Mouse (Mus musculus): ENCODE data around the gene Myo1g. TPM values are rescaled to one million over a fixed set of nuclear protein-coding genes. Genes with fewer than 3 reads are reported as not detected.

The Myo1g gene
- polyA plus RNA-seq, 1 experiment = 187 TPM

DNA sequence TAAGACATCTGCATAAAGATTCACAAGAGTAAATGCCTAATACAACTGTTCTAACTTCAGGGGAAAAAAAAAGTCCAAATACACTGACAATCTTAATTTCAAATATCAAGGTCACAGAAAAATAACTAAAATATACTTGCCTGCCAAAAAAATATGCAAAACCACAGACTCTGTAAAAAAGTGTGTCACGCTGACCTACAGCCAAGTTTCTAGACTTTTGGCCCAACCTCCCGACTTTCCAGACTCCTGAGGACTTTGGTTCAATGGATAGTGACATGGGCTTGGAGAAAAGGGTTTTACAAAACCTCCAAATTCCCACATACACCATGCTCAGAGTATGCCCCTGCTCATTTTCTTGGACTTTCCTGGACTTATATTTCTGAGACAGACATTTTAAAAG, 52.2 kb downstream of the Myo1g start:
- DNase-seq (ENCODE audit: low read depth in 1 of 2, low spot score in 2 of 2) = no peak
- no peak overlapping the region for H3K27ac ChIP-seq (ENCODE audit: insufficient read depth, low read length)
- H3K27me3 ChIP-seq (ENCODE audit: control insufficient read depth, insufficient read depth, low read length) = no peaks in the 10 kb centered on the region
- H3K36me3 ChIP-seq (ENCODE audit: control insufficient read depth, insufficient read depth, low read length) = peaks cover 3% of the 10 kb centered on the region
- H3K4me1 ChIP-seq (ENCODE audit: control insufficient read depth, insufficient read depth, insufficient read length) = peaks cover 4% of the 10 kb centered on the region; the same call in 1 of the 2 replicates
- H3K4me3 ChIP-seq (ENCODE audit: extremely low read depth, insufficient read depth, insufficient read length) = no peak overlapping the region
- TF ChIP-seq POLR2A (IDR thresholded peaks at IDR 0.05; ENCODE audit: low read depth, low read length) (no peak), CTCF (IDR thresholded peaks at IDR 0.05; ENCODE audit: extremely low read depth, insufficient read depth, insufficient read length, insufficient replicate concordance) (no peak)
- WGBS = 68% methylated on average over 2 of the region's 2 CpGs

DNA sequence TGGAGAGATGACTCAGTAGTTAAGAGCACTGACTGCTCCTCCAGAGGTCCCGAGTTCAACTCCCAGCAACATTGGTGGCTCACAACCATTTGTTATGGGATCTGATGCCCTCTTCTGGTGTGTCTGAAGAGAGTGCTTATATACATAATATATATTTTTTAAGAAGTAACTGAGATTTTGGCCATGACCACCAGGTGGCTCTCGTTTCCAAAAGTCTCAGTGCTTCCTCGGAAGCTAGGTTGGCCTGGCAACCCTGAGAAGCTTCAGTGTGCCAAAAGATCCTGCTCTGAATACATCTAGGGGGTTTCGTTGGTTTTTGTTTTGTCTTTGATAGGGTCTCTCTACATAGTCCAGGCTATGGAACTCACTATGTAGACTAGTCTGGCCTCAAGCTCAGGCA, 55.6 kb downstream of the Myo1g start:
- H3K36me3 ChIP-seq (ENCODE audit: control insufficient read depth, insufficient read depth, low read length) = peaks cover 3% of the 10 kb centered on the region
- H3K4me3 ChIP-seq (ENCODE audit: extremely low read depth, insufficient read depth, insufficient read length) = no peak overlapping the region
- DNase-seq (ENCODE audit: low read depth in 1 of 2, low spot score in 2 of 2) = peak; percentile 61 to 72
- no peaks in the 10 kb centered on the region for H3K27me3 ChIP-seq (ENCODE audit: control insufficient read depth, insufficient read depth, low read length)
- 0 out of 2 replicates have a peak, but pooled peaks cover 2% of the 10 kb centered on the region for H3K4me1 ChIP-seq (ENCODE audit: control insufficient read depth, insufficient read depth, insufficient read length)
- WGBS = 19% methylated on average over 4 of the region's 4 CpGs
- no peak overlapping the region for H3K27ac ChIP-seq (ENCODE audit: insufficient read depth, low read length)
- no peak for TF ChIP-seq POLR2A (IDR thresholded peaks at IDR 0.05; ENCODE audit: low read depth, low read length)
- peak; percentile 44; the same call in 1 of the 2 replicates for TF ChIP-seq CTCF (IDR thresholded peaks at IDR 0.05; ENCODE audit: extremely low read depth, insufficient read depth, insufficient read length, insufficient replicate concordance)

DNA sequence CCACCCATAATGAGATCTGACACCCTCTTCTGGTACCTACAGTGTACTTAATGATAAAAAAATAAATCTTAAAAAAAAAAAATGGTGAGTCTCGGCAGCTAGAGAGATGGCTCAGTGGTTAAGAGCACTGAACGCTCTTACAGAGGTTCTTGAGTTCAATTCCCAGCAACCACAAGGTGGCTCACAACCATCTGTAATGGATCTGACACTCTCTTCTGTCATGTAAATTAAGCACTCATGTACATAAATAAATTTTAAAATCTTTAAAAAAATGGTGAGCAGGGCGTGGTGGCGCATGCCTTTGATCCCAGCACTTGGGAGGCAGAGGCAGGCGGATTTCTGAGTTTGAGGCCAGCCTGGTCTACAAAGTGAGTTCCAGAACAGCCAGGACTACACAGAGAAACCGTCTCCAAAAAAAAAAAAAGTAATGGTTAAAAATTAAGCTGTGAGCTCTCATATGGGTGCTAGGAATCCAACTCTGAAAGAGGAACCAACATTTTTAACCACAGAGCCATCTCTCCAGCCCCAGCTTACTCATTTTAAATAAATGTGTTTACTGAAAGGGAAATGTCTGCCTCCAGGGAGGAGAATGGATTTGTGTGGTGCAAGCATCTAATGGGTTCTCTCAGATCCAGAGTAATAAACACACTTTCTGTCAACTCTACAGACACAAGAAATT, 57.5 kb downstream of the Myo1g start:
- no peak for DNase-seq (ENCODE audit: low read depth in 1 of 2, low spot score in 2 of 2)

More for the DNA sequence above, 57.5 kb downstream of the Myo1g start:
- Histone ChIP-seq H3K36me3 (ENCODE audit: control insufficient read depth, insufficient read depth, low read length) (peaks cover 2% of the 10 kb centered on the region), H3K4me3 (ENCODE audit: extremely low read depth, insufficient read depth, insufficient read length) (no peak overlapping the region), H3K4me1 (ENCODE audit: control insufficient read depth, insufficient read depth, insufficient read length) (no peaks in the 10 kb centered on the region), H3K27ac (ENCODE audit: insufficient read depth, low read length) (no peak overlapping the region; the same call in none of the 2 replicates), H3K27me3 (ENCODE audit: control insufficient read depth, insufficient read depth, low read length) (no peaks in the 10 kb centered on the region)
- 70% methylated on average over 6 of the region's 6 CpGs for WGBS
- no peak for TF ChIP-seq CTCF (IDR thresholded peaks at IDR 0.05; ENCODE audit: extremely low read depth, insufficient read depth, insufficient read length, insufficient replicate concordance)
- TF ChIP-seq POLR2A (IDR thresholded peaks at IDR 0.05; ENCODE audit: low read depth, low read length) = no peak

Other genes starting within 250 kb of the Myo1g start
- gene Tmed4, start 246.1 kb downstream of the Myo1g start, polyA plus RNA-seq (2012; rRNA removed) = 45.7 and 54.5 TPM in 2 replicates
- gene Ogdh, start 229.3 kb downstream of the Myo1g start, polyA plus RNA-seq (2012; rRNA removed) = 63.4 and 64.6 TPM in 2 replicates
- gene Zmiz2, start 131.9 kb downstream of the Myo1g start, polyA plus RNA-seq (2012; rRNA removed) = 118 and 142 TPM in 2 replicates
- 333 and 340 TPM in 2 replicates for gene Ppia, start 105.5 kb downstream of the Myo1g start, polyA plus RNA-seq (2012; rRNA removed)
- gene H2afv, start 76.5 kb downstream of the Myo1g start, polyA plus RNA-seq (2012; rRNA removed) = 29.8 and 36.5 TPM in 2 replicates
- 6.3 and 8.7 TPM in 2 replicates for gene Purb, start 45.0 kb downstream of the Myo1g start, polyA plus RNA-seq (2012; rRNA removed)
- gene Ccm2, start 25.9 kb upstream of the Myo1g start, polyA plus RNA-seq (2012; rRNA removed) = 233 and 234 TPM in 2 replicates
- gene Nacad, start 85.1 kb upstream of the Myo1g start, polyA plus RNA-seq (2012; rRNA removed) = 0.37 and 0.60 TPM in 2 replicates
- 88.6 and 125 TPM in 2 replicates for gene Tbrg4, start 105.1 kb upstream of the Myo1g start, polyA plus RNA-seq (2012; rRNA removed)
- not detected in 2 replicates for gene Wap, start 117.7 kb upstream of the Myo1g start, polyA plus RNA-seq (2012; rRNA removed)
- 2.4 and 13.7 TPM in 2 replicates for gene Ramp3, start 137.6 kb upstream of the Myo1g start, polyA plus RNA-seq (2012; rRNA removed)